Mouse (Mus musculus): ENCODE data around the gene Cyb561. TPM values are rescaled to one million over a fixed set of nuclear protein-coding genes. Genes with fewer than 3 reads are reported as not detected.

The Cyb561 gene
- polyA plus RNA-seq, 1 experiment from 2014 or later: 31.6 TPM

DNA sequence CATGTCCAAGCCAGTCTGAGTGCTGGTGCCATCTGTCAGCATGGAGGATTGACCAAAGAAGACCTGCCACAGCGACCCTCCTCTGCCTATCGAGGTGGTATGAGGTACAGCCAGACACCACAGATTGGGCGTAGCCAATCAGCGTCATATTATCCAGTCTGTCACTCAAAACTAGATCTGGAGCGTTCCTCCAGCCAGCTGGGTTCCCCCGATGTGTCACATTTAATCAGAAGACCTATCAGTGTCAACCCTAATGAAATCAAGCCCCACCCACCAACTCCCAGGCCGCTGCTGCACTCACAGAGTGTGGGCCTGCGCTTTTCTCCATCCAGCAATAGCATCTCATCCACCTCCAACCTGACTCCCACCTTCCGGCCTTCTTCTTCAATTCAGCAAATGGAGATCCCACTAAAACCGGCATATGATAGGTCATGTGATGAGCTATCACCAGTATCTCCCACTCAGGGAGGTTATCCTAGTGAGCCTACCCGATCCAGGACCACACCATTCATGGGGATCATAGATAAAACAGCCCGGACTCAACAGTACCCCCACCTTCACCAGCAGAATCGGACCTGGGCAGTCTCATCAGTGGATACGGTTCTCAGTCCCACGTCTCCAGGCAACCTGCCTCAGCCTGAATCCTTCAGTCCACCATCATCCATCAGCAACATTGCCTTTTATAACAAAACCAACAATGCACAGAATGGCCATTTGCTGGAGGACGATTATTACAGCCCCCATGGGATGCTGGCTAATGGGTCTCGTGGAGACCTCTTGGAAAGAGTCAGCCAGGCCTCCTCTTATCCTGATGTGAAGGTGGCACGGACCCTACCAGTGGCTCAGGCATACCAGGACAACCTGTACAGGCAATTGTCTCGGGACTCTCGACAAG lies 30.1 kb downstream of the Cyb561 start:
- DNase-seq (ENCODE audit: low read depth, low spot score) (no peak), ATAC-seq (no peak)
- TF ChIP-seq CTCF (IDR thresholded peaks at IDR 0.05): no peak
- H3K27me3 ChIP-seq: no peaks in the 10 kb centered on the region
- ChIA-PET CTCF (no interaction called here), POLR2A (no interaction called here)
- in situ Hi-C loops (cut with MboI; ENCODE audit: low pct_unique_long_range_greater_than_20kb): no loop called here

DNA sequence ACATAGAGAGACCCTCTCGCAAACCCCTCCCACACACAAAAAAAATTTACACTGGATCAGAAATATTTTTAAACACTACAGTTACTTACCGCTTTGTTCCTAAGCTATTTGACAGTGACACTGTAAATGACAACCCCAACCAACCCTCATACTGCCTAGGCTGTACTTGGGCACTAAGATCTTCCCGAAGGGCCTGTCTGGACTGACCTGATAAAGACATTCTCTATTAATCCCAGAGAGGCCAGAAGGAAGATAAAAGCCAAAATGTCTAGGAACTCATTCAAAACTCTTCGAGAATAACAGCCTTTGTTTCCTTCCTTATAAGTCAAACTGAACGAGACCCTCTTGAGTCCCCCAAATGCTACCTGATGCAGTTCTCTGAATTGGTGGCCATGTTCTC lies 31.9 kb downstream of the Cyb561 start:
- DNase-seq (ENCODE audit: low read depth, low spot score): no peak
- ChIA-PET CTCF (interaction anchor here (1.2 to 1.3 kb wide), 2 partner anchors 10 to 82 kb away, joined by 3 to 6 read pairs; no protein-coding TSS in a partner anchor), POLR2A (no interaction called here)
- TF ChIP-seq CTCF (IDR thresholded peaks at IDR 0.05): no peak
- H3K27me3 ChIP-seq: no peaks in the 10 kb centered on the region
- ATAC-seq: no peak
- in situ Hi-C loops (cut with MboI; ENCODE audit: low pct_unique_long_range_greater_than_20kb): no loop called here

DNA sequence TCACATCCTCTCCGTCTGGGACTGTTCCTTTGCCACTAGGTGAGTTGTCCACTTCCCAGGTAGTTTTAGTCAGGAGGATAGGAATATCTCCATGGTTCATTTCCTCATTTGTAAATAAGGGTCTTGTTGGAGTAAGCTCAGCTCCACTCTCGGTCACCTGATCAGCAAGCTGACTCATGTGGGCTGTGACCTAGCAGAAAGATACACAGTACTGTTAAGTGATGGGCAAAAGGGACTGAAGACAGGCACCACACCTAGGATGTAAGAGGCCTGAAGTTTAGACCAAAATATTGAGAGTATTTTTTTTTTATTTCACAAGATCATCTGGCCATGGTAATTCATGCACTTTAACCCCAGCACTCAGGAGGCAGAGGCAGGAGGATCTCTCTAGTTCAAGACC lies 32.3 kb downstream of the Cyb561 start:
- ChIA-PET POLR2A (no interaction called here), CTCF (interaction anchor here (1.2 to 1.3 kb wide), 2 partner anchors 9 to 83 kb away, joined by 3 to 6 read pairs; no protein-coding TSS in a partner anchor)
- no peaks in the 10 kb centered on the region for H3K27me3 ChIP-seq
- ATAC-seq (no peak), DNase-seq (ENCODE audit: low read depth, low spot score) (no peak)
- in situ Hi-C loops (cut with MboI; ENCODE audit: low pct_unique_long_range_greater_than_20kb): no loop called here
- no peak for TF ChIP-seq CTCF (IDR thresholded peaks at IDR 0.05)

DNA sequence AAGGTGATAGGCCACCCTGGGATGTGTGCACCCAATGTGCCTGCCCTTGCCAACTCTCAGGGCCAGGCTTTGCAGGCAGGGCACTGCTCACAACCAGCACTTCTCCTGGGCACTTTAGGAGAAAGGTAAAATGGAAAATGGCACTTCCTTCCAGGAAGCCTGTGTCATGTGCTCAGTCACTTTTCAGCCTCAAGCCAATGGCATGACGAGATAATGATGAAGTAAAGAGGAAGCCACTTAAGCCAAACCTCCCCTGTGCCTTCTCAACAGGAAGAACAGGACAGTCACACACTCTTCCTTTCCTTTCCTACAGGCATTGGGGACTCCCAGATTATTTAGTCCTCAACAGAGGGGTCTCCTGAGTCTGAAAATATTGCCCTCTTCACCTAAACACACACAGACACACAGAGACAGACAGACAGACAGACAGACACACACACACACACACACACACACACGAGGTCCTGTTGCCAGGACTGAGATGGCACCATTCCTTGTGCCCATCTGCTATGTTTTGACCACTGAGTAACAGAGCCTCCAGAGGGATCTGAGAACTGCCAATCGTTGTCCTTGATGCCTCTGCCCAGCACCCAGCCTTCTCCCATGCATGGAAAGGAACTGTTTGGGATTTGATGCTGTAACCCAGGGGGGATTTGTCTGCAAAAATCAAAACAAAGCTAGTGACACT lies 32.9 kb downstream of the Cyb561 start:
- ATAC-seq (no peak), DNase-seq (ENCODE audit: low read depth, low spot score) (no peak)
- POLR2A ChIA-PET: no interaction called here
- in situ Hi-C loops (cut with MboI; ENCODE audit: low pct_unique_long_range_greater_than_20kb): no loop called here
- TF ChIP-seq CTCF (IDR thresholded peaks at IDR 0.05): no peak
- no peaks in the 10 kb centered on the region for H3K27me3 ChIP-seq
- CTCF ChIA-PET: interaction anchor here (1.2 to 1.3 kb wide), 2 partner anchors 9 to 83 kb away, joined by 3 to 6 read pairs; no protein-coding TSS in a partner anchor

DNA sequence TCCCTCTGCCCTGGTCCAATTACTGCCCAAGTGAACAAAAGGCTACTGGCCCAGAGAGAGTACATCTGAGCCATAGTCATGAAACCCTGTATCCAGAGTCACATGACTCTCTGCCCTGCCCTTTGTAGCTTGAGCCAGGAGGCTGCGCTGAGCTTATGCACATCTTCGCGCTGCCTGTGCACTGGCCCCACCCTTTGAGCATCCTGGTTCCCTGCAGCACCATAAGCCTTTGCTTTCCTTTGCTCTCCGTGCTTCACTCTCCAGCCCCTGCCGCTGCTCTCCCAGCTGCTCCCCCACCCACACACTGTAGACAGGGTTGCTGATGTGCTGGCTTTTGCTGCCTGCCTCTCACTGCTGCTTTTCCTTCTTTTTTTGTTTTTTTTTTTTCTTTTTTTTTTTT lies 39.6 kb downstream of the Cyb561 start:
- DNase-seq (ENCODE audit: low read depth, low spot score): no peak
- in situ Hi-C loops (cut with MboI; ENCODE audit: low pct_unique_long_range_greater_than_20kb): loop anchor here (5.0 to 10.0 kb wide), 3 partner anchors 229 to 566 kb away; no protein-coding TSS in a partner anchor
- H3K27me3 ChIP-seq: no peaks in the 10 kb centered on the region
- CTCF ChIA-PET: interaction anchor here (6.2 kb wide), 1 partner anchor 565 kb away, joined by 34 read pairs; no protein-coding TSS in a partner anchor
- no peak for ATAC-seq
- no peak for TF ChIP-seq CTCF (IDR thresholded peaks at IDR 0.05)
- POLR2A ChIA-PET: no interaction called here

DNA sequence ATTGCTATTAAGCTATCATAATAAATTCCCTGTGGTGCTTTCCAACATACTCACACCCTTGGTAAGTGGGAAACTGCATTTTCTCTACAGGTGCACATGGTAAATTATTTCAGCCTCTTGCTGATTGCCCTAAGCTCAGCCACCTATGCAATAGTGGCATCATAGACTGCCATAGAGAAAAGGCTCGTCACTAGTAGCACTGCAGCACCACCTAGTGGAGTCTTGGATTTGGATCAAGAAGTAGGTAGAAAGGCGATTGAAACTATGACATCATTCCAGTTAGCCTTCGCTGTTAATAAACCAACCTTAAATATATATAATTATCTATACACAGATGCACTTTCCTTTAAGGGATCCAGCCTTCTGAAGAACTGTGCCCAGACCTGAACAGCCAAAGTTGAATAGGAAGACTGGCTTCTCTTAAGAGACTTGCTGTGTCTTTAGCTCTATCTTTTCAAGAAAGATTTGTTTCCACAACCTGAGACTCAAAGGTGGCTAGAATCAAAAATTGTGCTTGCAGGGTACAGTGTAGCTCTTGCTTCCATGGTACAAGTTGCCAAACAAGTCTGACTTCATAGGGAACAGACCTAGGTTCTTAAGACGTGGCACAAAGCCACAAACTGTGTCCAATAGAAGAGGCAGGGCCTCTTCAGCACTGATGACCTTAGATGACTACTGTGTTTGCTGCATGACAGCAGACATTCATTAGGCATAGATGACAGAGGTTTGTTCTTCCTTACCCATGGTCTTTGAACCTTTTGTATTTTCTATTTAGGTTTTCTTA lies 41.4 kb downstream of the Cyb561 start:
- peak; percentile 87 for TF ChIP-seq CTCF (IDR thresholded peaks at IDR 0.05)
- no peak for ATAC-seq
- in situ Hi-C loops (cut with MboI; ENCODE audit: low pct_unique_long_range_greater_than_20kb): loop anchor here (5.0 to 10.0 kb wide), 3 partner anchors 227 to 564 kb away; no protein-coding TSS in a partner anchor
- CTCF ChIA-PET: interaction anchor here (1.0 to 6.2 kb wide), 15 partner anchors 9 to 579 kb away, joined by 3 to 34 read pairs (median 5); no protein-coding TSS in a partner anchor
- H3K27me3 ChIP-seq: no peaks in the 10 kb centered on the region
- POLR2A ChIA-PET: no interaction called here
- DNase-seq (ENCODE audit: low read depth, low spot score): no peak

DNA sequence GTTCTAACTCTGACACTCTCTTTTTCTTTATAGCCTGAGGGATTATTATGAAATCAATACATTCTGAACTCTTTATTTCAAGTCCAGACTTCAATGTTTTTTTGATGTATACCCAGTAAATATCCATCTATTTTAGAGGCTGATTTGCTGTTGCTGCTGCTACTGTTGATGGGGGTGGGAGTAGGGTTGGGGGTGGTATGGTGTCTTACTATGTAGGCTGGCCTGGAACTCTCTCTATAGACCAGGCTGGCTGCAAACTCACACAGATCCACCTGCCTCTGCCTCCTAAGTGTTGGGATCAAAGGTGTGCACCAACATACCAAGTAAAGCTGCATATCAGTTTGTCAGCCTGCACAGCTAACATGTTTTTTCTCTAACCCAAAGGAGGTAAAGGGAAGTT lies 42.0 kb downstream of the Cyb561 start:
- H3K27me3 ChIP-seq: no peaks in the 10 kb centered on the region
- in situ Hi-C loops (cut with MboI; ENCODE audit: low pct_unique_long_range_greater_than_20kb): loop anchor here (5.0 to 10.0 kb wide), 3 partner anchors 226 to 564 kb away; no protein-coding TSS in a partner anchor
- no peak for TF ChIP-seq CTCF (IDR thresholded peaks at IDR 0.05)
- ATAC-seq (no peak), DNase-seq (ENCODE audit: low read depth, low spot score) (no peak)
- ChIA-PET POLR2A (no interaction called here), CTCF (interaction anchor here (1.0 to 6.2 kb wide), 15 partner anchors 8 to 579 kb away, joined by 3 to 34 read pairs (median 5); no protein-coding TSS in a partner anchor)

DNA sequence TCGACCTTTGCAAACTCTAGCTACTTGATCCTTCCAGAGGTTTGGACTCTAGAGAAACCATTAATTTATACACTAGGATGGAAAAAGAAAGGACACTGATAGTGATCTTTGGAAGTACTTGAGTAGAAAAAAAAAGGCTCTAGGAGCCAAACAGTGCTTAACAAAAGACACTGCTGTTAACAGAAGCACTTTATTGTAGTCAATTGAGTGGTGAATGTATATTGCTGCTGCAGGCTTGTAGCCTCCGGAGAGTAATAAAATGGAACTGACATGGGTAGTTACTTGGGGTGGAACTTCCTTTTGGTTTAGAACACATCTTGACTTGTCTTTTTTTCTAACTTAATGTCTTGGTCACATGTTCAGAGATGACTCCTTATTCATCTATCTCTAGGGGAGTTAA lies 43.5 kb downstream of the Cyb561 start:
- ChIA-PET CTCF (interaction anchor here (1.0 to 6.2 kb wide), 3 partner anchors 318 to 565 kb away, joined by 3 to 34 read pairs (median 23); no protein-coding TSS in a partner anchor), POLR2A (no interaction called here)
- ATAC-seq: no peak
- TF ChIP-seq CTCF (IDR thresholded peaks at IDR 0.05): no peak
- DNase-seq (ENCODE audit: low read depth, low spot score): no peak
- H3K27me3 ChIP-seq: no peaks in the 10 kb centered on the region
- in situ Hi-C loops (cut with MboI; ENCODE audit: low pct_unique_long_range_greater_than_20kb): loop anchor here (5.0 to 10.0 kb wide), 3 partner anchors 225 to 562 kb away; no protein-coding TSS in a partner anchor

DNA sequence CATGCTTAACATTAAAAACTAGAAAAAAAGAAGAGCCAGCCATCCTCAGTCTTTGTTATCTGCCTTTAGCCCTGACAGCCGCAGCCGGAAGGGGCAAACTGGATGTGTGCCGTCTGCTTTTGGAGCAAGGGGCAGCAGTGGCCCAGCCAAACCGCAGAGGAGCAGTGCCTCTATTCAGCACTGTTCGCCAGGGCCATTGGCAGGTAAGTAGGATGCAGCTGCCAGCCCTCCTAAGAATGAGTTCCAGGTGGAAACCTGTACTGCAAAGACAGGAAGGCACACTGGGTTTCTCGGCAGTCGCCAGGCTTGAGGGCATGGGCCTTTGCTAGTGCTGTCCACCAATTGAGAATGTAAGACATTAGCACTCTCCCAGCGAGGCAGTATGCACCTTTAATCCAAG lies 44.2 kb downstream of the Cyb561 start:
- POLR2A ChIA-PET: no interaction called here
- in situ Hi-C loops (cut with MboI; ENCODE audit: low pct_unique_long_range_greater_than_20kb): no loop called here

DNA sequence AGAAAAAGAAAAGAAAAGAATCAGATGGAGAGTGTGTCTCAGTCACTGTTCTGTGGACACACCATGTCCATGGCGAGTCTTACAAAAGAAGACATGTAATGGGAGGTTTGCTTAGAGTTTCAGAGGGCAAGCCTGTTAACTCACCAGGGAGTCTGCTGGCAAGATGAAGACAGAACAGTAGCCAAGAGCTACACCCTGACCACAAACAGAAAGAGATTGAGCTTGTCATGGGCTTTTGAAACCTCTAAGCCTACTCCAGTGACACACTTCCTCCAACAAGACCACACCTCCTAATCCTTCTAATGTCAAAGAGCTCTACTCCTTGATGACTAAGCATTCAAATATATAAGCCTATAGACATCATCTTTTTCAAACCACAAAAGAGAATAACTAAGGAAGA lies 45.8 kb downstream of the Cyb561 start:
- ChIA-PET POLR2A (interaction anchor here (0.6 kb wide), 1 partner anchor 440 kb away, joined by 3 read pairs; no protein-coding TSS in a partner anchor), CTCF (interaction anchor here (1.0 kb wide), 1 partner anchor 555 kb away, joined by 3 read pairs; no protein-coding TSS in a partner anchor)
- no peak for DNase-seq (ENCODE audit: low read depth, low spot score)
- in situ Hi-C loops (cut with MboI; ENCODE audit: low pct_unique_long_range_greater_than_20kb): no loop called here
- no peak for TF ChIP-seq CTCF (IDR thresholded peaks at IDR 0.05)
- no peak for ATAC-seq
- H3K27me3 ChIP-seq: no peaks in the 10 kb centered on the region

More for the DNA sequence above, 44.2 kb downstream of the Cyb561 start:
- DNase-seq (ENCODE audit: low read depth, low spot score): no peak
- TF ChIP-seq CTCF (IDR thresholded peaks at IDR 0.05): no peak
- CTCF ChIA-PET: interaction anchor here (6.2 kb wide), 1 partner anchor 560 kb away, joined by 34 read pairs; no protein-coding TSS in a partner anchor
- no peaks in the 10 kb centered on the region for H3K27me3 ChIP-seq
- ATAC-seq: no peak

All from Patski (cell line).